Mouse (Mus musculus): Measurements from ENCODE around the gene Ttll5.

The Ttll5 gene

GRCm38 (mm10) chr12:85969571-85969970 is 145.1 kb downstream of the Ttll5 start:
- no peak for DNase-seq (ENCODE audit: low spot score)

GRCm38 (mm10) chr12:85970191-85970590 is 145.7 kb downstream of the Ttll5 start:
- no peak for DNase-seq (ENCODE audit: low spot score)

- no peak for DNase-seq (ENCODE audit: low spot score)
Measured at GRCm38 (mm10) chr12:85970803-85971202, 146.3 kb downstream of the Ttll5 start.

GRCm38 (mm10) chr12:85971655-85972054 is 147.2 kb downstream of the Ttll5 start:
- DNase-seq (ENCODE audit: low spot score): no peak

GRCm38 (mm10) chr12:85973526-85973925 is 149.1 kb downstream of the Ttll5 start:
- no peak for DNase-seq (ENCODE audit: low spot score)

GRCm38 (mm10) chr12:85974030-85974429 is 149.6 kb downstream of the Ttll5 start:
- DNase-seq (ENCODE audit: low spot score): no peak

GRCm38 (mm10) chr12:85979996-85980395 is 155.5 kb downstream of the Ttll5 start:
- no peak for DNase-seq (ENCODE audit: low spot score)

- DNase-seq (ENCODE audit: low spot score): no peak
Measured at GRCm38 (mm10) chr12:85985524-85985923, 161.1 kb downstream of the Ttll5 start.

- no peak for DNase-seq (ENCODE audit: low spot score)
Measured at GRCm38 (mm10) chr12:85986024-85986423, 161.6 kb downstream of the Ttll5 start.

GRCm38 (mm10) chr12:85986540-85987443 is 162.3 kb downstream of the Ttll5 start:
- DNase-seq (ENCODE audit: low spot score): no peak

GRCm38 (mm10) chr12:85987444-85987889 is 163.0 kb downstream of the Ttll5 start:
- no peak for DNase-seq (ENCODE audit: low spot score)

GRCm38 (mm10) chr12:85988121-85988520 is 163.7 kb downstream of the Ttll5 start:
- no peak for DNase-seq (ENCODE audit: low spot score)

- no peak for DNase-seq (ENCODE audit: low spot score)
Measured at GRCm38 (mm10) chr12:85988818-85989377, 164.4 kb downstream of the Ttll5 start.

GRCm38 (mm10) chr12:85992013-85992837 is 167.8 kb downstream of the Ttll5 start:
- no peak for DNase-seq (ENCODE audit: low spot score)

- DNase-seq (ENCODE audit: low spot score): no peak
Measured at GRCm38 (mm10) chr12:85992838-85993234, 168.4 kb downstream of the Ttll5 start.

GRCm38 (mm10) chr12:85993790-85994360 is 169.4 kb downstream of the Ttll5 start:
- DNase-seq (ENCODE audit: low spot score): no peak

- DNase-seq (ENCODE audit: low spot score): no peak
Measured at GRCm38 (mm10) chr12:86000641-86001073, 176.2 kb downstream of the Ttll5 start.

GRCm38 (mm10) chr12:86001120-86001655 is 176.7 kb downstream of the Ttll5 start:
- no peak for DNase-seq (ENCODE audit: low spot score)

- no peak for DNase-seq (ENCODE audit: low spot score)
Measured at GRCm38 (mm10) chr12:86004627-86005026, 180.2 kb downstream of the Ttll5 start.

GRCm38 (mm10) chr12:86007377-86007776 is 182.9 kb downstream of the Ttll5 start:
- no peak for DNase-seq (ENCODE audit: low spot score)

- no peak for DNase-seq (ENCODE audit: low spot score)
Measured at GRCm38 (mm10) chr12:86010656-86011055, 186.2 kb downstream of the Ttll5 start.

GRCm38 (mm10) chr12:86012195-86012594 is 187.7 kb downstream of the Ttll5 start:
- no peak for DNase-seq (ENCODE audit: low spot score)
